In genomic region chr3:30995283-30995898, GRCm38 (mm10) we compare ENCODE assay signal across 7 mouse cellular contexts. TPM values are rescaled to one million over a fixed set of nuclear protein-coding genes. Genes with fewer than 3 reads are reported as not detected.
DNase-seq lines count a peak whose midpoint lies in the region; ATAC-seq lines count a peak whose summit lies in the region.

TSS of gene Prkci (plus strand) at chr3:30995747.

- H3K4me3 ChIP-seq in embryonic facial prominence, embryonic 12.5 days = peak within 1 kb of the TSS; percentile 67
- peak within 1 kb of the TSS; percentile 59 for H3K4me3 ChIP-seq in limb, embryonic 11.5 days (ENCODE audit: low read depth, low read length)
- H3K4me3 ChIP-seq in midbrain, embryonic 14.5 days (replicated peaks; ENCODE audit: low read depth, low read length) = peak within 1 kb of the TSS; percentile 75

- no peaks in the 10 kb centered on the region for H3K9me3 ChIP-seq in embryonic facial prominence, embryonic 12.5 days
- H3K9me3 ChIP-seq in limb, embryonic 11.5 days (ENCODE audit: control insufficient read depth, low read length) = no peaks in the 10 kb centered on the region
- H3K9me3 ChIP-seq in midbrain, embryonic 14.5 days (ENCODE audit: control insufficient read depth, low read length) = no peaks in the 10 kb centered on the region

- peak within 1 kb of the TSS; percentile 72 for H3K9ac ChIP-seq in embryonic facial prominence, embryonic 12.5 days
- peak within 1 kb of the TSS; percentile 64 for H3K9ac ChIP-seq in limb, embryonic 11.5 days (ENCODE audit: low read length)
- peak within 1 kb of the TSS; percentile 74 for H3K9ac ChIP-seq in midbrain, embryonic 14.5 days (replicated peaks; ENCODE audit: low read length)

- peak; percentile 93 for DNase-seq in adrenal gland, postnatal 25 days
- peak; percentile 99 for DNase-seq in heart, adult 11 months
- peak; percentile 94 for DNase-seq in kidney, adult 18-20 months
- peak; percentile 94 for DNase-seq in limb, embryonic 11.5 days (ENCODE audit: low spot score)
- DNase-seq in midbrain, embryonic 14.5 days = peak; percentile 99
- peak; percentile 85 to 92 for DNase-seq in spleen, adult 18-20 months

- peak within 1 kb of the TSS; percentile 70 for H3K27ac ChIP-seq in embryonic facial prominence, embryonic 12.5 days
- H3K27ac ChIP-seq in limb, embryonic 11.5 days (replicated peaks; ENCODE audit: low read depth, low read length) = peak within 1 kb of the TSS; percentile 3; the same call in 1 of the 2 replicates
- H3K27ac ChIP-seq in midbrain, embryonic 14.5 days (replicated peaks; ENCODE audit: low read depth, low read length) = peak within 1 kb of the TSS; percentile 81

- peaks cover 23% of the 10 kb centered on the region for H3K4me1 ChIP-seq in embryonic facial prominence, embryonic 12.5 days
- peaks cover 19% of the 10 kb centered on the region for H3K4me1 ChIP-seq in limb, embryonic 11.5 days (ENCODE audit: control insufficient read depth, insufficient read depth, low read length)
- peaks cover 13% of the 10 kb centered on the region; the same call in 1 of the 2 replicates for H3K4me1 ChIP-seq in midbrain, embryonic 14.5 days (ENCODE audit: control insufficient read depth, insufficient read depth, low read length)

- peak; percentile 94 for ATAC-seq in embryonic facial prominence, embryonic 12.5 days (ENCODE audit: insufficient number of reproducible peaks, insufficient read depth, low FRiP score, low TSS enrichment)
- ATAC-seq in limb, embryonic 11.5 days (ENCODE audit: insufficient number of reproducible peaks, low FRiP score, low TSS enrichment, low read depth) = peak; percentile 97
- peak; percentile 99 for ATAC-seq in midbrain, embryonic 14.5 days (ENCODE audit: low FRiP score, low TSS enrichment)

- H3K27me3 ChIP-seq in embryonic facial prominence, embryonic 12.5 days = no peaks in the 10 kb centered on the region
- no peaks in the 10 kb centered on the region for H3K27me3 ChIP-seq in limb, embryonic 11.5 days (ENCODE audit: control insufficient read depth, insufficient read depth, low read length)
- no peaks in the 10 kb centered on the region for H3K27me3 ChIP-seq in midbrain, embryonic 14.5 days (ENCODE audit: control insufficient read depth, insufficient read depth, low read length)

- H3K4me2 ChIP-seq in embryonic facial prominence, embryonic 12.5 days (replicated peaks) = peak within 1 kb of the TSS; percentile 67
- H3K4me2 ChIP-seq in limb, embryonic 11.5 days (ENCODE audit: low read depth, severe bottlenecking) = peak within 1 kb of the TSS; percentile 57
- H3K4me2 ChIP-seq in midbrain, embryonic 14.5 days (ENCODE audit: low read length) = peak within 1 kb of the TSS; percentile 59

- under 1% methylated on average over 50 of the region's 50 CpGs for WGBS in embryonic facial prominence, embryonic 12.5 days
- under 1% methylated on average over 50 of the region's 50 CpGs for WGBS in limb, embryonic 11.5 days
- whole genome bisulfite sequencing in midbrain, embryonic 14.5 days = under 1% methylated on average over 50 of the region's 50 CpGs

- H3K36me3 ChIP-seq in embryonic facial prominence, embryonic 12.5 days = no peaks in the 10 kb centered on the region
- H3K36me3 ChIP-seq in limb, embryonic 11.5 days (ENCODE audit: control insufficient read depth, insufficient read depth, low read length) = no peaks in the 10 kb centered on the region
- H3K36me3 ChIP-seq in midbrain, embryonic 14.5 days (ENCODE audit: control insufficient read depth, insufficient read depth, low read length) = no peaks in the 10 kb centered on the region

RNA-seq across cellular contexts. Expression of gene Prkci, which starts in this region (rescaled TPM):
- 52.6 and 56.7 TPM in 2 replicates for total RNA-seq in adrenal gland, postnatal 25 days (2021)
- 46.9 and 52.2 TPM in 2 replicates for polyA plus RNA-seq in embryonic facial prominence, embryonic 12.5 days (2016; fragmentation: Nextera tagmentation; extraction: Ambion mirVana)
- 43.1 TPM in 2 replicates for polyA plus RNA-seq in limb, embryonic 11.5 days (2014; fragmentation: Nextera tagmentation; extraction: Ambion mirVana)
- 19.3 and 34.4 TPM in 2 replicates for polyA plus RNA-seq in midbrain, embryonic 14.5 days (2014; fragmentation: Nextera tagmentation; extraction: Ambion mirVana)

Comparison
In these comparisons a context has a peak if more than half of its experiments do, and no peak if none do; other contexts are left out.
1. Peak in every context shown above with its lines: DNase-seq, ATAC-seq, H3K4me3 ChIP-seq and H3K27ac ChIP-seq.
2. H3K27ac ChIP-seq: peak in every context shown above with its lines; median percentile 81 in midbrain, embryonic 14.5 days; 70 in embryonic facial prominence, embryonic 12.5 days; 3 in limb, embryonic 11.5 days.